Mouse (Mus musculus) inflammation-experienced regulatory T-cells, adult 16 weeks (primary cell): ENCODE results near the gene Abcb7. TPM values are rescaled to one million over a fixed set of nuclear protein-coding genes. Genes with fewer than 3 reads are reported as not detected.

Experiments
- polyA plus RNA-seq: library from polyadenylated mRNA; unstranded; fragments of 100-300 nt; shearing (Covaris generic); gene quantifications from one replicate; pipeline ENCODE4 v1.2.1, GENCODE M21; 2017

The Abcb7 gene
- polyA plus RNA-seq: 22.6 TPM

DNA sequence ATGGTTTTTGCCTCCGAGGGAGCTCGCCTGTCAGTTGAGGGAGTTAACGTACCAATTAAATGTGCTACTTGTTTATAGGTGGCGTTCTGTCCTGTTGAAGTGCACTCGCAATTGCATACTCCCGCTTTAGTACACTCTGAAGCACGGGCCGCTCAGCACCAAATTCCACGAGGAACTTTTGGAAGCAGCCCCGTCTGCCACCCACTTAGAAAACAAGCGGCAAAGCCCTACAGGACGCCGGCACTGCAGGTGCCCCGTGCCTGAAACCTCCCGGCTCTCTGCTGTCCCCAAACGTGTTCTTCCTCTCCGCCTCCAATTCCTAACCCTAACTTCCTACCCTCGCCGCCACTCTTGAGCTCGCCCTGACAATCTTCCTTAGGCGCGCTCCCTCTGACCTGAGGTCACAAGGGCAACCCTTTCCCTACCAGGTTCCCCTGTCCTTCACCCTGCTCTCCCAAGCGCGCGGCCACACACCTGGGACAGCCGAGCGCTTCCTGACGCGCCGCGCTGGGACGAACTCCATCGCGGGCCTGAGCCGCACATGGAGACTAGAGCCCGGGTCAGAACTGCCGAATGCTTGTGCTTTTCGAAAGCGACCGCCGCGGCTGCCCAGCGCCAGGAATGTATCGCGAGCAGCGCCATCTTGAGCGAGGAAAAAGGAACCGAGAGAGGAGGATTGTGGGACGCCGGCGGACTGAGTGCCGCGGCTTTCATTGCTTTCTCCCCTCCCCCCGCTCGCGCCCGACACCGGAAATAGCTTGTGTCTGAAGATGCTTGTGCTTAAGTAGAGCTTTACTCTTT is at the start of gene Abcb7:
Gene Abcb7, minus strand, starts transcription at position 674 of the 801 bp plus-strand sequence.

Other genes with a start within 250 kb of the Abcb7 start
- not detected for gene Nexmif, start 212.7 kb downstream of the Abcb7 start, polyA plus RNA-seq
- gene Uprt, start 69.0 kb upstream of the Abcb7 start, polyA plus RNA-seq: 2.6 TPM